Mouse (Mus musculus) forebrain, embryonic 15.5 days (tissue): ENCODE data around the gene 6430531B16Rik. TPM values are rescaled to one million over a fixed set of nuclear protein-coding genes. Genes with fewer than 3 reads are reported as not detected.

Source experiments
- ATAC-seq: fragments of 200-750 bp; cut with Nextera tagmentation; replicated peaks from 2 replicates; pipeline ENCODE4 v1.8.0; 2017; ENCODE audit warnings: mild to moderate bottlenecking, moderate TSS enrichment, moderate library complexity
- H3K27ac ChIP-seq: fragments of 300-500 bp; sonication (generic); replicated peaks from 2 replicates; pipeline ENCODE4 v1.5.1; 2015; ENCODE audit warnings: mild to moderate bottlenecking, inconsistent platforms
- H3K27me3 ChIP-seq: fragments of 300-500 bp; sonication (generic); 2 replicates; pipeline ENCODE4 v1.6.1; 2015; ENCODE audit warnings: inconsistent platforms
- H3K36me3 ChIP-seq: fragments of 300-500 bp; sonication (generic); 2 replicates; pipeline ENCODE4 v1.6.1; 2015; ENCODE audit warnings: mild to moderate bottlenecking, inconsistent platforms
- H3K4me1 ChIP-seq: fragments of 300-500 bp; sonication (generic); 2 replicates; pipeline ENCODE4 v1.6.1; 2015; ENCODE audit warnings: inconsistent platforms
- H3K4me2 ChIP-seq: fragments of 300-500 bp; sonication (generic); replicated peaks from 2 replicates; pipeline ENCODE4 v1.6.1; 2015; ENCODE audit warnings: mild to moderate bottlenecking, inconsistent platforms
- H3K4me3 ChIP-seq: fragments of 300-500 bp; sonication (generic); 2 replicates; pipeline ENCODE4 v1.5.1; 2015; ENCODE audit warnings: mild to moderate bottlenecking, inconsistent platforms
- H3K9ac ChIP-seq: fragments of 300-500 bp; sonication (generic); replicated peaks from 2 replicates; pipeline ENCODE4 v1.6.1; 2015; ENCODE audit warnings: mild to moderate bottlenecking, inconsistent platforms
- H3K9me3 ChIP-seq: fragments of 300-500 bp; sonication (generic); 2 replicates; pipeline ENCODE4 v1.6.1; 2016; ENCODE audit warnings: inconsistent platforms
- WGBS: fragments of 180-500 bp; shearing (Covaris S2); methylation state at CpG from one replicate; pipeline ENCODE4 v1.1.7; 2015; ENCODE audit warnings: mixed read lengths; 5-methylcytosine and 5-hydroxymethylcytosine counted together
- polyA plus RNA-seq: library from polyadenylated mRNA; unstranded; fragments of >200 nt; fragmentation: Nextera tagmentation; extraction: Ambion mirVana; gene quantifications from 2 replicates; pipeline ENCODE4 v1.2.1, GENCODE M21; 2015

6430531B16Rik gene
- polyA plus RNA-seq: 0.64 and 0.99 TPM in 2 replicates

- Histone ChIP-seq H3K36me3 (no peaks in the 10 kb centered on the region), H3K4me3 (peak within 1 kb of the TSS; percentile 67), H3K27ac (peak within 1 kb of the TSS; percentile 70), H3K4me2 (peak within 1 kb of the TSS; percentile 91), H3K27me3 (0 out of 2 replicates have a peak, but pooled peaks cover 3% of the 10 kb centered on the region), H3K9ac (peak within 1 kb of the TSS; percentile 66), H3K4me1 (peaks cover 12% of the 10 kb centered on the region), H3K9me3 (no peaks in the 10 kb centered on the region)
- 4% methylated on average over 32 of the region's 32 CpGs for WGBS
- ATAC-seq: peak; percentile 97
Measured at GRCm38 (mm10) chr7:139978278-139978892, at the start of gene 6430531B16Rik. 6430531B16Rik (minus strand) TSS chr7:139978755.

- Histone ChIP-seq H3K27ac (no peak overlapping the region), H3K4me1 (no peaks in the 10 kb centered on the region), H3K4me3 (no peak overlapping the region), H3K27me3 (no peaks in the 10 kb centered on the region), H3K4me2 (no peak overlapping the region), H3K9ac (no peak overlapping the region), H3K36me3 (peaks cover 19% of the 10 kb centered on the region), H3K9me3 (no peaks in the 10 kb centered on the region)
- WGBS: 95% methylated on average over 17 of the region's 17 CpGs
- no peak for ATAC-seq
Measured at GRCm38 (mm10) chr7:140011336-140011735, 32.8 kb upstream of the 6430531B16Rik start.

GRCm38 (mm10) chr7:140007781-140008180 lies 29.2 kb upstream of the 6430531B16Rik start:
- ATAC-seq: no peak
- Histone ChIP-seq H3K9me3 (no peaks in the 10 kb centered on the region), H3K4me3 (no peak overlapping the region), H3K4me1 (no peaks in the 10 kb centered on the region), H3K27ac (no peak overlapping the region), H3K27me3 (no peaks in the 10 kb centered on the region), H3K4me2 (no peak overlapping the region), H3K9ac (no peak overlapping the region), H3K36me3 (peaks cover 34% of the 10 kb centered on the region)
- WGBS: 94% methylated on average over 9 of the region's 9 CpGs

GRCm38 (mm10) chr7:140006861-140007611 lies 28.5 kb upstream of the 6430531B16Rik start:
- WGBS: 95% methylated on average over 9 of the region's 9 CpGs
- Histone ChIP-seq H3K9ac (no peak overlapping the region), H3K4me1 (no peaks in the 10 kb centered on the region), H3K4me3 (no peak overlapping the region), H3K36me3 (peaks cover 39% of the 10 kb centered on the region), H3K27me3 (no peaks in the 10 kb centered on the region), H3K9me3 (no peaks in the 10 kb centered on the region), H3K4me2 (no peak overlapping the region), H3K27ac (no peak overlapping the region)
- ATAC-seq: no peak

GRCm38 (mm10) chr7:140004666-140005065 lies 26.1 kb upstream of the 6430531B16Rik start:
- H3K9ac ChIP-seq: no peak overlapping the region
- no peaks in the 10 kb centered on the region for H3K4me1 ChIP-seq
- H3K4me2 ChIP-seq: no peak overlapping the region
- H3K9me3 ChIP-seq: no peaks in the 10 kb centered on the region
- no peak overlapping the region for H3K27ac ChIP-seq
- H3K36me3 ChIP-seq: peaks cover 57% of the 10 kb centered on the region
- no peak for ATAC-seq
- H3K27me3 ChIP-seq: no peaks in the 10 kb centered on the region
- 96% methylated on average over 8 of the region's 8 CpGs for WGBS
- H3K4me3 ChIP-seq: no peak overlapping the region

- no peak for ATAC-seq
- WGBS: 49% methylated on average over 12 of the region's 12 CpGs
Measured at GRCm38 (mm10) chr7:140001086-140001740, 22.7 kb upstream of the 6430531B16Rik start.

GRCm38 (mm10) chr7:139998691-139999350 lies 20.3 kb upstream of the 6430531B16Rik start:
- H3K27me3 ChIP-seq: no peaks in the 10 kb centered on the region
- no peaks in the 10 kb centered on the region for H3K4me1 ChIP-seq
- peaks cover 71% of the 10 kb centered on the region for H3K36me3 ChIP-seq
- H3K9ac ChIP-seq: no peak overlapping the region
- no peak for ATAC-seq
- H3K4me2 ChIP-seq: no peak overlapping the region
- no peak overlapping the region for H3K27ac ChIP-seq
- H3K4me3 ChIP-seq: no peak overlapping the region
- no peaks in the 10 kb centered on the region for H3K9me3 ChIP-seq
- 95% methylated on average over 13 of the region's 13 CpGs for WGBS

More at GRCm38 (mm10) chr7:140001086-140001740, 22.7 kb upstream of the 6430531B16Rik start:
- Histone ChIP-seq H3K27ac (no peak overlapping the region), H3K27me3 (no peaks in the 10 kb centered on the region), H3K4me1 (no peaks in the 10 kb centered on the region), H3K36me3 (peaks cover 78% of the 10 kb centered on the region), H3K9me3 (no peaks in the 10 kb centered on the region), H3K4me3 (no peak overlapping the region), H3K4me2 (no peak overlapping the region), H3K9ac (no peak overlapping the region)

- H3K9me3 ChIP-seq: no peaks in the 10 kb centered on the region
- no peak overlapping the region for H3K27ac ChIP-seq
- ATAC-seq: peak; percentile 66; the same call in 1 of the 2 replicates
- H3K4me1 ChIP-seq: no peaks in the 10 kb centered on the region
- 23% methylated on average over 3 of the region's 3 CpGs for WGBS
- H3K27me3 ChIP-seq: no peaks in the 10 kb centered on the region
- H3K4me2 ChIP-seq: no peak overlapping the region
- peaks cover 46% of the 10 kb centered on the region for H3K36me3 ChIP-seq
- no peak overlapping the region for H3K4me3 ChIP-seq
- H3K9ac ChIP-seq: no peak overlapping the region
Measured at GRCm38 (mm10) chr7:139994676-139995075, 16.1 kb upstream of the 6430531B16Rik start.

GRCm38 (mm10) chr7:139994202-139994601 lies 15.6 kb upstream of the 6430531B16Rik start:
- WGBS: 83% methylated on average over 4 of the region's 4 CpGs
- H3K27ac ChIP-seq: no peak overlapping the region

GRCm38 (mm10) chr7:139993532-139993931 lies 15.0 kb upstream of the 6430531B16Rik start:
- Histone ChIP-seq H3K27ac (no peak overlapping the region), H3K27me3 (no peaks in the 10 kb centered on the region), H3K36me3 (peaks cover 37% of the 10 kb centered on the region), H3K9ac (no peak overlapping the region), H3K9me3 (no peaks in the 10 kb centered on the region), H3K4me1 (no peaks in the 10 kb centered on the region), H3K4me3 (no peak overlapping the region), H3K4me2 (no peak overlapping the region)
- 94% methylated on average over 6 of the region's 6 CpGs for WGBS
- ATAC-seq: no peak

More at GRCm38 (mm10) chr7:139994202-139994601, 15.6 kb upstream of the 6430531B16Rik start:
- no peaks in the 10 kb centered on the region for H3K27me3 ChIP-seq
- H3K9ac ChIP-seq: no peak overlapping the region
- H3K4me1 ChIP-seq: no peaks in the 10 kb centered on the region
- peaks cover 43% of the 10 kb centered on the region for H3K36me3 ChIP-seq
- no peak overlapping the region for H3K4me2 ChIP-seq
- no peaks in the 10 kb centered on the region for H3K9me3 ChIP-seq
- no peak overlapping the region for H3K4me3 ChIP-seq
- ATAC-seq: peak; percentile 38; the same call in 1 of the 2 replicates

- no peaks in the 10 kb centered on the region for H3K27me3 ChIP-seq
- no peaks in the 10 kb centered on the region for H3K9me3 ChIP-seq
- no peak within 1 kb of the TSS for H3K4me2 ChIP-seq
- H3K36me3 ChIP-seq: peaks cover 26% of the 10 kb centered on the region
- H3K27ac ChIP-seq: no peak within 1 kb of the TSS
- no peak within 1 kb of the TSS for H3K4me3 ChIP-seq
- WGBS: 23% methylated on average over 7 of the region's 7 CpGs
- ATAC-seq: no peak
- H3K4me1 ChIP-seq: no peaks in the 10 kb centered on the region
- H3K9ac ChIP-seq: no peak within 1 kb of the TSS
Measured at GRCm38 (mm10) chr7:139992406-139992805, 13.9 kb upstream of the 6430531B16Rik start, which contains the start of gene Adam8. Adam8 (minus strand) TSS chr7:139992562.
